Mouse (Mus musculus): ENCODE measurements around the gene Hist1h2be.
"Not testable (repeated sequence)": the region's sequence is repeated elsewhere in the genome, so short reads cannot be mapped to it uniquely, and the experiment has no call there.

Hist1h2be gene

DNA sequence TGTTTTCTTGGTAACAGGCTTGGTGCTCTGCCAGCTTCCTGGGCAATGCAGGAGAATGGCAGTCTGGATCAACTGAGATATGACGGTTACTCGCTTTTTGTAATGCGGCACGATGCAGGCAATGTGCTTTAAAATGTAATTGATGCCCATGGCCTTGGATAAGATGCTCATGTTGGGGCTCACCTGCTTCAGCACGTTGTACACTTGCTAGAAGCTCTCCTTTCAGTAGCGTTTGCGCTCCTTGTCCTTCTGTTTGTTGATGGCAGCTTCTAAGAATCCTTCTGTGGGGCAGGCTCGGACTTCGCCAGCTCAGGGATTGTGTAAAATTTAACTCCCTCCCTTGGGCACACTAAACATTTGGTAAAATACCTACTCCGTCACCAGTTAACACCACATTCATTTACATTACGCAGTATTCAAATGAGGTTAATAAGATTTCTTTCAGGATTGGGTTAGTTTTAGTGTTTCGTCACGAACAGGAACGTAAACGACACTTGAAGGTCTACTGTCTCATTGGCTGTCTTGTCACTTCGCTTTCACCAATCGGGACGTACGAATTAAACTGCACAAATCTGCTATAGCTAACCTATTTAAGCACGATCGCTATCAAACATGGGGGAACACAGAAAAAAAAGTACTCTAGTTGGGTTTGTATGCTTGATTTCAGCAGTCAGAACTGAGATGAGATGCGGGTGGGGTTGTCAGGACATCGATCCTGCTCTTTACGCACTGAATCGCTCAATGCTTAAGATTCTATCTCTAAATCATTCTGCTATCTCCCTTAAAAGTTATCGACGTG is at the start of gene Hist1h2be:
Gene Hist1h2be, minus strand, starts transcription at position 392 of the 799 bp plus-strand sequence.
- DNase-seq = peak; percentile 88

DNA sequence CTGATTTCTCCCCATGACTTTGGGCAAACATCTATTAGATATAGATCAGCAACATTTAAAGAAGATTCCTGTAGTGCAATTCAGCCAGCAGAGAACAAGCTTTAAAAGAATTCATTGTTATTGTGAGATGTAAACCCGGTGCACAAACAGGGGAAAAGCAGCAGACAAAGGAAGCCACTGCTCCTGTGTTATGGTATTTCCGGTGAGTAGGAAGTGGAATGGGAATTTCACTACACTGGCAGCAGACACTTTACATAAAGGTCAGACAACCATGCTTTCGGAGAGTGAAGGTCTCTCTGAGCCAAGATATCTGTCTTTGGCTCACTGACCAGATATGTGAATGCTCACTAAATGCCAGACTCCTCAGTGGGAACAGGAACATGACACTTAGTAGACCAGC is 41.6 kb upstream of the Hist1h2be start:
- no peak for DNase-seq

DNA sequence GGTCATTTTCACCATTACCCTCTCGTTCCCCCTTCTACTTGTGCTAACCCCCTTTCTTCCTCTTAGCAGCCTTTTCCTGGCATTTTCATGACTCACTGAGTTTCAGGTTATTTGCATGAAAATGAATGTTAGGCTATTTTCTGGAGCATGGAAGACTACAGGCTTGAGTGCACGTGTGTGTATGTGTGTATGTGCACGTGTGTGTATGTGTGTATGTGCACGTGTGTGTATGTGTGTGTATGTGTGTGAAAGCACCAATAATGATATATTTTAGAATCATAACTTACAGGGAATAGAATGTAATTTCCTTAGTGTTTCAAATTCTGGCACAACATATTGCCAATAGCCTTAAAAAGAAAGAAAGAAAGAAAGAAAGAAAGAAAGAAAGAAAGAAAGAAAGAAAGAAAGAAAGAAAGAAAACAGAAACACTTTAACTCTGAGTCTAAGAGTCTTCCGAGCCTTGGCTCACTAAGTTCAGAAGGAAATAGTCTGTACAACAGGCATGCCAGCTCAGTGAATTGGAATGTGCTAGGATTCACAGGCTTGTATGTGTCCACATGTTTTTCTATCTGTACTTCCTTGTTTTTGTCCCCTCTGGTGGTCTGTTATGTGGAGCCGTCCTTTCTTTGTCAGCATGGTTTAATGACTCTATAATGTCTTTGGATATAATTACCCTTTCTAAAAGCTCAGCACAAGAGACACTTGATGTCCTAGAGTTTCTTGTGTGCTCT is 38.9 kb upstream of the Hist1h2be start:
- no peak for DNase-seq

DNA sequence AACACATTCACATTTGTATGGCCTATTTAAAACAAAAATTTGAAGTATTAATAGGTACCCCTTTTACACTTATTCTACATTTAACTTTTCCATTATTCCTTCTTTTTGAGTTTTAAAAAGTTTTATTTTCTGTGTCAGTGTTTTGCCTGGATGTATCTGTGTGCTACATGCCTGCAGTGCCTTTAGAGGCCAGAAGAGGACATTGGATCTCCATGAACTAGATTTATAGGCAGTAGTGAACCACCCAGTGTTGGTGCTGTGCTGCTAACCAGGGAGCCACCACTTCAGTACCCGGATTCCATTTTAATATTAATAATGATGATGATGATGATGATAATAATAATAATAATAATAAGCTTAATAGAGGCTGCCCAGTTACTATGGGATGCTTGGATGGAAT is 9.7 kb upstream of the Hist1h2be start:
- peak; percentile 33 for DNase-seq

DNA sequence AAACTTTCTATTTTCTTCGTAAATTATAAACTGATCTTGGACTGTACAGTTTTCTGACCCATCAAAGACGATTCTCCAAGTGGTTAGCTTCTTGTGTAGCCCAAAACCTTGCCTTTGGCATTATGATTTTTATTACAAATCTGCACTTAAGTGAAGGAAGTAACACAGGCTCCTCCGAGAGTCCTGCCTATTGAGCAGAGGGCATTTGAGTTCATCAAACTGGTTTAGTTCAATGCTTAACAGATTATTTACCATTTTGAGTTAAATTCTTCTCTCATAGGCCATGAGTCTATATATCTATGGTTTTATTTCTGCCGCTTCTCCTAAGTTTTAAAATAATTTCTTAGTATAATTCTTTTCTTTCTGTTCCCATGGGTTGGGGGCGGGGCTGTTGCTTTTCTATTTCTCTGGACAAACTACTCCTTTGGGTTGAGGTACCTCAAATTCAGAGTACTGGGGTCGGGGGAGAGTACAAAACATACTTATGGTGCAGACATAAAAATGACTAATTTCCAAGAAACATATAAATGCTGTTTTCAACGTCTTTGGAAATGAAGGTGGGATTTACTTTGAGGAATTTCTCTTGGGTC is 2.0 kb upstream of the Hist1h2be start:
- DNase-seq = no peak

DNA sequence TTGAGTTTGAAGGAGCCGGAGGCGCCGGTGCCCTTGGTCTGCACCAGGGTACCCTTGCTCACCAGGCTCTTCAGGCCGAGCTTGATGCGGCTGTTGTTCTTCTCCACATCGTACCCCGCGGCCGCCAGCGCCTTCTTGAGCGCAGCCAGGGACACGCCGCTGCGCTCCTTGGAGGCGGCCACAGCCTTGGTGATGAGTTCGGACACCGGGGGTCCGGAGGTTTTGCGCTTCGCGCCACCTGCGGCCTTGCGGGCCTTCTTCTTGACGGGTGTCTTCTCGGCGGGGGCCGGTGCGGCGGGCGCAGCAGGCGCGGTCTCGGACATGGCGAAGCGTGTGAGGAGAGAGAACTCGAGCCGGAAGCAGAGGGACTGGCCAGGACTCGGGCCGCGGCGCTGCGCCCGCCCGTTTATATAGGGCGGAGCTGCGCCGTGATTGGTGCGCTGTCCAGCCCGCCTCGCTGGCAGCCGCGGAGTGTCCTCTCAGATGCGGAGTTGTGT is 1.3 kb upstream of the Hist1h2be start, which contains the start of gene Hist1h1e:
Gene Hist1h1e, minus strand, starts transcription at position 384 of the 497 bp plus-strand sequence.
- peak; percentile 90 for DNase-seq

DNA sequence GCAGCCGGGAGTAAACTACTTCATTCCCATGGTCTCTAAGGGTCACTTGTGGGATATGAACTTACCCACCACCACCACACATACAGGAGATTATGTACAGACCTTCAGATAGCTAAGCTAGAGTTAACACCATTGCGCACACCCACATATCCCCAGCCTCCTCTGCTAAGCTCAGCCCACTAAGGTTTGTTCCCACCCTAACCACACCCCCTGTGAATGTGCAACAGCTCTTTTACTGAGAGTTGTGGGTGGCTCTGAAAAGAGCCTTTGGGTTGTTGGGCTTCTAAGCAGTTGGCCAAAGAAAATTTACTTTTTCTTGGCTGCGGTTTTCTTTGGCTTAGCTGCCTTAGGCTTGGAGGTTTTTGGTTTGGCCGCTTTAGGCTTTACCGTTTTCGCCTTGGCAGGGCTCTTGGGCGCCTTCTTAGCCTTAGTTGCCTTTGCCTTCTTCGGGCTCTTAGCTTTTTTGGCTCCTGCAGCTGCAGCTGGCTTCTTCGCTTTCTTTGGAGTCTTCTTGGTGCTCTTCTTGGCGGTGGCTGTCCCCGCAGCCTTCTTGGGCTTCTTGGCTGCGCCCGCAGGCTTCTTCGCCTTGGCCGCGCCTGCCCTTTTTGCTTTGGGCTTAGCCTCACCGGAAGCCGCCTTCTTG is 729 bp upstream of the Hist1h2be start:
- peak; percentile 84 for DNase-seq

DNA sequence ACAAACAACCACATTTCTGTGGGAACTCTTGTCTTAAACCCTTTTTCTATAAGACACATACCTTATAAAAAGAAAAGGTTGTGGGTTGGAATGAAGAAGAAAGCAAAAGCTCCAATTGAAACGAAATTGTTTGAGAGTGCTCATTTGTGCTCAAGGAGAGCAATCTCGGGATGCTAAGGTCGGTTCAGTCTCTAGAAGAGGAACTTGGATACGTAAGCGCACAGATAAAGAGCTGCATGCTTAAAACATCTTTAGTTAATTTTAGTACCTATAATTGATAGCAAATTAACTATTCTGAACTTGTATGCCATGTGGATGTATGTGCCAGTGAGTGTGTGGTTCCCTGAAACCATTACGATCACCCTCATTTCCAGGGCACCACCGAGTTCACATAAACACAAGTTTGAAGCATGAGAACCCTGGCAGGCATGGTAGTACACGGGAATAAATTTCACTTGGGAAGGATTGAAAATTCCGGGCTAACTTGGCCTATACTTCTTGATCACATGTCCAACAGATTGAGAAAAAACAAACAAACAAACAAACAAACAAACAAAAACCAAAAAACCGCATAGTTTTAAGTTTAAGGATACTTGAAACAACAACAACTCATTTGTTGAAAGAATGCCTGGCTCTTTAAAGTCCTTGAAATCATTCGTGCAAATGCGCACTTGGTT is 730 bp downstream of the Hist1h2be start:
- DNase-seq = peak; percentile 7

DNA sequence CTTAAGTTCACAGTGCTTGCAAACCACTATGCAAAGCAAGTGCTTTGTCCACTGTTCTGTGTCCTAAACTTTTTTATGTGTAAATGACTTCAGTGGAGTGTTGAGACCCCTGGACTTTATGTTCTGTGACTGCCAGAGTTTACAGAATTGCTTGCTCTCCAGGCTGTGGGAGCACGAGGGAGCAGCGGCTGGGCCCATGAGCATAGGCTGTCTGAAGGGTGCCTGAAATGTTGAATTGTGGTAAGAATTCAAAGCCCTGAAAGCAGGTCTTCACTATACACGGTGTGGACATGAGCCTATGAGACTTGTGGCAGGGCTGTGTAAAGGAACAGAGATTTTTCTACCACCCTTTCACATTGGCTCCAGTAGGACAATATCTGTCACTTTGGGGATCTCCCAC is 9.3 kb downstream of the Hist1h2be start:
- DNase-seq = no peak

DNA sequence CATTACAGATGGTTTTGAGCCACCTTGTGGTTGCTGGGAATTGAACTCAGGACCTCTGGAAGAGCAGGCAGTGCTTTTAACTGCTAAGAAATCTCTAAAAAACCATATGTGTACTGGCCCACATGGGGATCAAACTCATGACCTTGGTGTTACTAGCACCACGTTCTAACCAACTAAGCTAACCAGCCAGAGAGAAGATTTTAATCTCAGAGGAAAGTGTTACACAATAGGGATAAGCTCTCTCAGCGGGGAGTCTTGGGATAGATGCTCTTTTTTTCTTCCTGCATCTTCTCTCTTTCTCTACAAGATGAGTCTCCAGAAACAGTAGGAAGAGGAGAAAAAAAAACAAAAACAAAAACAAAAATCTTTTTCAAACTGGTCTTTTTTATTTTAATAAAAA is 10.5 kb downstream of the Hist1h2be start:
- DNase-seq = no peak

DNA sequence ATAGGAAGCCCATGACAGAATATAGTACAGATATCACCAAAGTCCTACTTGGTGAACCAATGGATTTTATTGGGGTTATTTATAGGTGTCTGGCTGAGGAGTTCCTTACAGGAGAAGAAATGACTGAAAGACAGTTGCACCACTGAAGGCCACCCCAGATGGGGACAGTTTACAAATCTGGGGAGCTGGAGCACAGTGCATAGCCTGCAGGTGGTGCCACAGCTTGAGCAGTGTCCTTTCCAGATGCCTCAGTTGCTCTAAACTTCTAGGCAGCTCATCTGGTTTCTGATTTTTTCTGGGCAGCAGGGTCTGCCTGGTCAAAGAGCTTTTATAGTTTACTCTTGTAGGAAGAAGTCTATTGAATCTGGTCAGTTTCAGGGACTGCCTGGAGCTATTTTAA is 11.1 kb downstream of the Hist1h2be start:
- DNase-seq = no peak

DNA sequence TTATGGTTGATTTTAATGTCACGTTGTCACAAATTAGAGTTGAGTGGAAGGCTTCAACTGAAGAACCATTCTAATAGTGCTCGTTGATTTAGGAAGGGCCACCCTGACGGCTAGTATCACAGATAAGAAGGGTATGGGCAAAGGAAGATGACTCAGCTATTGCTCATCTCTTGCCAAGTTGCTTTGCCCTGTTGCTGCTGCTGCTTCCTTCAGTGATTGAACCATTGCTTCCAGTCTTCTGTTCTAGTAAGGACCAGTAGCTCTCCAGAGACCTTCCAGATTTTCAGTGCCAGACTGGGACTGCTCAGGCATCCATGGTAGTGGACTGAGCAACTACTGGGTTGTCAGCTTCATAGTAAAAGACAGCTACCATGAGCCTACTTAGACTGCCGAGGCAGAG is 11.7 kb downstream of the Hist1h2be start:
- DNase-seq = no peak

DNA sequence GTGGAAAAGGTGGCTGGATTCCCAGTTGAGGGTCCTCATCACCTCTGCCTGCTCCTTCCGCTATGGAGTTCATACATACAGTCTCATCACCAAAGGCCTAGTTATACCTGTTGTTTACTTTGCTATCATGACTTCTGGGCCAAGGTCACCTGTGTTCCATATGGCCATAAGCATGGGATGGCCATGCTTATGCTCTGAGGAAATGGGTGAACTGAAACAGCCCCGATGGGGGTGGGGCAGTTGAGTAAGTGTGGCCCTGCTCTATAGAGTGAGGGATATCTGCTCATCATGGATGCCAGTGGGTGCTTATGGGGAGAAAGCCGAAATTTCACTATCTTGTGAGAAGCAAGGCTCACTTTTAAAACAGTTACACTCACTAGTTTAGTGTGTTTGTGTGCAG is 15.9 kb downstream of the Hist1h2be start:
- no peak for DNase-seq

DNA sequence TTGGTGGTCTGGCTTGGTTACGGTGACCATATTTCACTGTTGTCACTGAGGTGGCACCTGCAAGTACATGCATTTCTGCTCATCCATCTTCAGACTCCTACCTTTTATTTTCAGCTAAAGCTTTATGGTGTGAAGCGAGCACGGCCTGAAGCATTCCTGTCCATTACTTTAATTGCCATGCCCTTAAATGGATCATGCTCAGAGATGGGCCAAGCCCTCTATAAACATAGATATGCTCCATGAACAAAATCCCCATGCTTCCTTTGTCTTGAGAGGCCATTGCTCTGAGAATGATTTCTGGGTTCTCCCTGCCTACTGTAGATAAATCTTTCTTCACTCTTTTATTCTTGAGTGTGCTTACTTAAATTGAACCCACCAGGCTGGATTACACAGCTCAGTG is 16.5 kb downstream of the Hist1h2be start:
- no peak for DNase-seq

DNA sequence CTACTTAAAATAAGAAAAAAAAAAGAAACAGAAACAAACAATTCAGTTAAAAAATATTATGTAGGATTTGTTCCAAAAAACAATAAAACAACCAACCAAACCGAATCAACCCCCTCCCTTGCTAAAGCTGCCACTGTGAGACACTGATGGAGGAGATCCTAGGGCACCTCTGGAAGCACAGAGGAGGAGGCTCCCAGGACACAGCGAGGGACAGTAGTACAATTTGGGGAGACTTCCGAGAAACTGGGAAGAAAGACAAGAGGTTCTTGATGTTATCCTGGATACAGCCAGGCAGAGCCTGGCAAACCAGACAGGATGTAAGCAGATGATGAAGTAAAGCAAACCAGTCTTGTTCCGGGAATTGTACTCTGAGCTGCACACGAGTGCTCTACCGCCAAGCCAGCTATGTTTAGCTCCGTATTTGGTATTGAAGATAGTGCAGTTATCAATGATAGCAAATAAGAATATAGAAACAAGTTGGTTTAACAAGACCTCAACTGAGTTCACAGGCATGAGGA is 17.7 kb downstream of the Hist1h2be start:
- DNase-seq = no peak

DNA sequence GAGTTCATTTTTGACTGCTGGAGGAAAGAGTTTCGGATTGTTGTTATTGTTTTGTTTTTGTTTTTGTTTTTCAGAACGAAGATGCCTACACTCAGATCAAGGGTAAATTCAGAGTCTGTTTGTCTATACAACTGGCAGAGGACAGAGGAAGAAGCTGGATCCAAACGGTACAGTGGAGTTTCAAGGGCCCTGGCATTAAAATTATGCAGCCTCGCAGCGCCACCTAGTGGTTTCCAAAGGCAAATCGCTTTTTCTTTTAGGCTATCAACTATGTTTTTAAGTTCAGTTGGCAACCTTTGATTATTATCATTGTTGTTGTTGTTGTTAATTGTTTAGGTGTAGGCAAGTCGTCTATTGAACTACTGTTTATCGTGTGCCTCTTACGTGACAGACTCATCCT is 23.0 kb downstream of the Hist1h2be start:
- DNase-seq = peak; percentile 74

DNA sequence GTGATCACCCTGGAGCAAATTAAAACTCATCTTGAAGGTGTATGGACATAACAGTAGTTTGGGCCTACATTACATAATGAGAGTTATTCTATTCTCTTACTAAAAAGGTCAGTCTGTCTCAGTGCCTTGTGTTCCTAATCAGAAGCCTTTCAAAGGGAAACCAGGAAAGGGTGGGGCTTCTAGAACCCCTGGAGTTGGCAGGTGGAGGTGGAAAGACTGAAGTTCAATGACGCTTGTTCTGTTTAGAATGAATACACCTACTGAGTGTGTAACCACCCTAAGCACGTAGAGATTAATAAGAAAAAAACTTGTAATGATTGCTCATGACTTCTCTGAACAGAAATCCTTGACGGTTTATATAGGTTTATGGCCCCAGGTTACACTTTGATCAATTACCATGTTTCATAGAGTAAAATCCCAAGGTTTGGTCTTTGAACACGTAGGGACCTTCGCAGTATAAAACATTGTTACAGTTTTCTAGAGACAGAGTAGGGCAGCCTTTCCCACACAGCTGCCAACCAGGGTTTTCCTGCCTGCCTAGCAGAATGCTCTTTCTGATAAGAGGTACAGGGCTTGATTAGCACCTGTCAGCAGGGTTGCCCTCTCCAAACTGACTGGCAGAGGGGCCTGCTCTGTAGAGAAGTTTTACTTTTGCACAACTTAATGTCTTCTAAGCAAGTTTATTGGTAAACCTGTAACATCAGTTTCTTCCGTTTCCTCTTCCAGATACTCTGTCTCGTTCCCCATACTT is 25.1 kb downstream of the Hist1h2be start:
- DNase-seq = no peak

DNA sequence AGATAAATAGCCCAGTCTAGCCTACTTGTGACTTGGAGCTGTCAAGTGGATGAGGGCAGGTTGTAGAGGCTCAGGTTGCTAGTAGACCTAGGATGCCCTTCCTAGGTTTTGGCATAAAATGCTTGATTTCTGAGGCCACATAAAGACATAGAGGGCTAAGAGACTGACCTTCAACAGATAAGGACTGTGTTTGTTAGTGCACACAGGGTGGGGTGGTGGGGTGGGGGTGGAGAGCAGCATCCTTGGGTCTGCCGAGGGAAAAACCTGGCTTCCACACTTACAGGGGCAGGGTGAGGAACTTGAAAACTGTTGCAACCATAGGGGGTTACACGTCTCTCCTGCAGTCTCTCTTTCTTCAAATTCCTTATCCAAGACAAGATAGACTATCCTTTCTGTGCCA is 25.7 kb downstream of the Hist1h2be start:
- DNase-seq = no peak

DNA sequence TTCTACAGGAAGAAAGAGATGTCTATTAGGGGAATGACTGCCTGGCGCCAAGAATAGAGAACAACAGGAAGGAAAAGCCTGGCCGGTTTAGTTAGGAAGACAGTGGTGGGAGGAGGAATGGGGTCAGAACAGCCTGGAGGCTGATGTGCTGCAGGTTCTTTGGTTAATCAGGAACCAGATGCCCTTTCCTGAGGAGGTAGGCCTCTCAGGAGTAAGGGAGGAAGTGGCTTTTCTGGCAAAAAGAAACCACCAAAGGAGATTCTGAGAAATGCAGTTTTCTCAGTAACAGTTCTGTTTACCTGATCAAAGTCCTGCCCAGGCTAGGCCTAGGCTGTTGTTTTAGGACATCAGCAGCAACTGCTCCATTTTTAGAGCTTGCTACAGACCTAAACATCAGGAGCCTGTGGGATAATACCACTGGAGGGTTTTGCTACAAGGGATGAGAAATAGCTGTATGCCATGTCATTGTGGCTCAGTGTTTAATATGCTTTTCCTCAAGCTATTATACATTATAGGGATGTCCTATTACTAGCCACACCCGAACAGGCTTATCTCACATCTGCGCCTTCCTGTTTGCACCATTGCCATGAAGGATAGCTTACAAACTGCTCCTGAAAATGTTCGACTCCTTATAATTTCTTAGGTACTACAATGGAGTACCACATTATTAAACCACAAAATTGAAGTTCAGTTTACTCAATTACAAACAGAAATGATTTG is 27.7 kb downstream of the Hist1h2be start:
- DNase-seq = peak; percentile 37

DNA sequence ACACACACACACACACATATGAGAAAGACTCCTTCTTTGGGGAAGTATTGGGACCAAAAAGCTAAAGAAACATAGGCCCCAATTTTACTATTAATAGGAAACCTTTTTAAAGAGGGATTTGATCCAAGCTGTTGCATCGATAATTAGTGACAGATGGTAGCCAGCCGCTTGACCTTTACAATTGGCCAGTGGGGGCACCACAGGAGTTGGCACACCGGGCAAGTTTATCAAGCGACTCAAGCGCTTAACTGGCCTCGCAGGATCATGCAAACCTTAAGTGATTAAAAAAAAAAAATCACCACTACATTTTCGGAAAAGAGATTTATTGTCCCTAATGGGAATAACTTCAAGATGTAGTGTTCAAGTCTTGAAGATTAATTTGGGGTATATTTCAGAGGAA is 28.3 kb downstream of the Hist1h2be start:
- no peak for DNase-seq

DNA sequence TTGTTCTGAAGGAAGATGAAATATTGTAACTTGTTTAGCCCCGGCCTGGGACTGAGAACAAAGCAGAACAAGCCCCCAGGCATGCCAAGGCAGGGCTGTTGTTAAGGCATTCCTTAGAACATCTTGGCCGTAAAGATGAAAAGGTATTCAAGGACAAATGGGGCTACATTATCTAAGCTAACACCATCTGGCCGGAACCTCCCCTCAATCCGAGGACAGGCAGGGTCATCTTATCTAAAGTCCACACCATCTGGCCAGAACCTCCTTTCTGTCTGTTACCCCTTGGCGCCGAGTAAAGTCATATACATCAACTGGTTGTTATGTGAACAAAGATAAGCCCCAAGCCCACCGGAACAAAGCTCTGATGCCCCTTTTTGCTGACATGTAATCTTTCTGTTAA is 29.0 kb downstream of the Hist1h2be start:
- not testable (repeated sequence) for DNase-seq

All from kidney, adult 9 months (tissue).